Mouse (Mus musculus): ENCODE measurements around the gene Cabcoco1. TPM values are rescaled to one million over a fixed set of nuclear protein-coding genes. Genes with fewer than 3 reads are reported as not detected.
A peak's percentile ranks its signal among the peaks of the same experiment; 100 is the strongest.

The Cabcoco1 gene
- total RNA-seq, 4 experiments from 2014 or later, result 3.1 to 5.6 (median 4.0) TPM

DNA sequence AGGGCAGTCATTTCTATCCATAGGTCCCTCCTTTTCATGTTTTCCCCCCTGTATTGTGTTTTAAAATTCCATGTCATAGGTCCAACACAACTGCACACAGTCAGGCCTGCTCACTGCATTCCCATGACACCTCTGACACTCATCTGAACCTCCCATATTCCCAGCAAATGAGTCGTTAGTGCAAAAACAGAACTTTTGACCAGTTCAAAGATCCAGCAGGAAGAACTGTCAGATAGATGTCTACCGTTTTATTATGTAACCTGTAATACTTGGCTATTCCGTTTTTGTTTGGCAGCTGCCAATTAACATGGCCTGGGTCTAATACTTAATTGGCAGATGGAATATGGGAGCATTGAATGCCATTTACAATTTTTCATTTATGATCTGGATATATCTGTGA is 34.0 kb downstream of the Cabcoco1 start:
- no peak for DNase-seq

DNA sequence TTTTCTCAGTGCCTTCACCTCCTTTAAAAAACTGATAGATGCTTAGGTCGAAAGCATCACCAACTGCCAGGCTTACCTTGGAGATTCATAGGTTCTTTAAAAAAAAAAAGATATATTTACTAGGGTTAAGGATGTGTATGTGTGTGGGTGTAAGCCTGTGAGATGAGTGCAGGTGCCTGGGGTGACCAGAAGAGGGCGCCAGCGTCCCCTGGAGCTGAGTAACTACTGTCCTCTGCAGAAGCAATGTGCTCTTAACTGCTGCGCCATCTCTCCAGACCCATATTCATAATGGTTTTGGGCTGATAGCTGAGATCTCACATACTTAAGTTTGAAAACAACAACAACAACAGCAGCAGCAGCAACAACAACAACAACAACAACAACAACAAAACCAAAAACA is 35.5 kb downstream of the Cabcoco1 start:
- no peak for DNase-seq

DNA sequence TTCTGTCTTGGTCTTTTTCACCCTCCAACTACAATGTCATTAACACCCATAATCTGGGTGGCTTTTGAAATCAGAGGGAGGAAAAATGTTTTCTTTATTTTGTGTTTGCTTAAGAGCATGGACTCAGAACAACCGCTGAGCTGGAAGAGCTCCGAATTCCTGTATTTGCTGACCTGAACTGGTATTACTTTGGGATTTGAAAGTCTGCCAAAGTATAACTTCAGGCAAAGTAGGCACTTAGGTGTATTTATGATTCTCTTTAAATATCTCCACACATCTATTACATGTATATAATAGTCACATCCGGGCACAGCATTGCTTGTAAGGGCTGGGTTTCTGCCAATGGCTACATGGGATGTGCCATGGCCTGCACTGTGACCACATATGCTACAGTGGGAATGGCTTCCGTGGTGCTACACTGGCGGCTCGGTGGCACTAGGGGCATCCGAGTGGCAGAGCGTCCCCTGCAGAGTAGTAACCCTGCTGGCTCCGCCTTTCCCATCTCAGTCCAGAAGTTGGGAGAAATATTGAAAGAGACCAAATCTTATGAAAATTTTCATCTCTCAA is 37.0 kb downstream of the Cabcoco1 start:
- no peak for DNase-seq

DNA sequence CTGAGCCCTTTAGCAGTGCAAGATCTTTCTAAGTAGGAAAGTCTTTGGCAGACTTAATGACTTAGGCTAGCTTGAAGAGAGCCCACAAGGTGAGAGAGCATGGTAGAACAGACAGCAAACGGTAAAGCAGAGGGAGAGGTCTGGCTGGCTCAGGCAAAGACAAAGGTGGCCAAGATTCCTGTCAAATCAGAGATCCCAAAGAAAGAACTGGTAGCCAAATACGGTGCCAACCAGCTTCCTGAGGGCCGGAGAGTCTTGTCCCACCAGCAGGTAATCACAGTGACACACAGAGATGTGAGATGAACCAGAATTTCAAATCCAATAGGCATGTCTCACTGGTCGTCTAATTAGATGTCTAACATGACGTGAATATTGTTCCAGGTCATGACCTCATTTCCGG is 40.6 kb downstream of the Cabcoco1 start:
- DNase-seq, result no peak

DNA sequence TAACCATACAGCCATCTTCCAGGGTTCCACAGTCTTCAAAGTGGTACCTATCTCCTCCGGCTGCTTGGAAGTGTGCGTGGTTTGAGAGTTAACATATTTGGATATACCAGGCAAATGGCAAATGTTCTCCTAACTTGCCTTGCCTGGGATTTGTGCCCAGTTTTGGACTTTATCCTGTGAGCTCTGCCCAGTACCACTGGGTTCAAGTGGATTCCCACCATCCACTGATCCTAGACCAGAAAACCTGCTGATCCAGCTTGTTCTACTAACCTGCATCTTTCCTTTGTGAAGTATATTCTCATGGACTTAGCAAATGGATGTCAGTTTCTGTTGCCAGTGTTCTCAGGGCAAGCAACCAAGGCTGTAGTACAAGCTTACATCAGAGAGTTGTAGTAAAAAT is 46.5 kb downstream of the Cabcoco1 start:
- no peak for DNase-seq

DNA sequence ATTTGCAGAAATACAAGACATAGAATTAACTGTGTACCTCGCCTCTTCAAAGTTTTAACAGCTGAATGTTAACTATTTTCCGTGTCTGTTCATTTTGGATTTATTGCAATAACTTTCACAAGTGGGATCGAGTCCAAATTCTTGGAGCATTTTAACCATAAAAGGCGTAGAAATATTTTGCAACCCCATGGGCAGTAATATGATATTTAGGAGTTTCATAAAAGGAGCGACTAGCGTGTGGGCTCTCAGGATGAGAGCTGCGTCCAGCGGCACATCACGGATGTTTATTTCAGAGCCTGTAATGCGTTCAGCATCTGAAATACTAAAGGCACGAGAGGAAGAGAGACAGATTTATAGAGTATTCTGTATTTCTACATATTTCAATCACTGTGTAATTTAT is 50.1 kb downstream of the Cabcoco1 start:
- no peak for DNase-seq

DNA sequence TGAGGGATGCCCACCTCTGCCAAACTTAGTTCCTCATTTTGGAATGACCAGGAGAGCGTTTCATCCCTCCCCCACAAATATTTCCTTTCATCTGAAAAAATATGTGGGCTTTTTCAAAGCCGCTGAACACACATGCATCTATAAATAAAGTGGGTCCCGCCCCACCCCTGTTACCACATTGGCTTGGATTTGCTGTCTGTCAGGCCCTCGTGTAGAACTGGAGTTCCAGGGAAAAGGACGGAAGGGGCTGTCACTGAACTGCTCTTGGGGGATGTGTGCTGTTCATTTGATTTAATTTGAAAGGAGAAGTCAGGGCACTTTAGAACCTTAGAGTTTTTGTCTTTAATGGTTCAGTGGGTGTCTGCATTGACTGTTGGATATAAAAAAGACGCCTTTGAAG is 50.9 kb downstream of the Cabcoco1 start:
- DNase-seq, result no peak

DNA sequence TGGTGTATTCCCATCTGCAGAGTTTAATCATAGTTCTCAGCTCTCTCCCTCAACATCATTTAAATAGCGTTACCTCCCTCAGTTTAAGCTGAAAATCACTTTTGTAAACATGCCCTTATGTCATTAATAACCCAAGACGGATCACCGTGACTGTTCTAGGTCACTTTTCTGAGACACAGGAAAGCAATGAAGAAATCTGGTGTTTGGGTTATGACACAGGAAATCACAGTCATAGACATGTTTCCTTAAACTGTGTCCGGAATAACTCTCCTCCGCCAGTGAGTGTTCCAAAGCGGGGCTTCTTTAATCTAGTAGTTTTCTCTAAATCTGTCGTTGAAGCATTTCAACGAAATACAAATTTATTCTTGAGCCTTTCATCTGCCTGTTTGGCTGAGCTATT is 68.9 kb downstream of the Cabcoco1 start:
- no peak for DNase-seq

DNA sequence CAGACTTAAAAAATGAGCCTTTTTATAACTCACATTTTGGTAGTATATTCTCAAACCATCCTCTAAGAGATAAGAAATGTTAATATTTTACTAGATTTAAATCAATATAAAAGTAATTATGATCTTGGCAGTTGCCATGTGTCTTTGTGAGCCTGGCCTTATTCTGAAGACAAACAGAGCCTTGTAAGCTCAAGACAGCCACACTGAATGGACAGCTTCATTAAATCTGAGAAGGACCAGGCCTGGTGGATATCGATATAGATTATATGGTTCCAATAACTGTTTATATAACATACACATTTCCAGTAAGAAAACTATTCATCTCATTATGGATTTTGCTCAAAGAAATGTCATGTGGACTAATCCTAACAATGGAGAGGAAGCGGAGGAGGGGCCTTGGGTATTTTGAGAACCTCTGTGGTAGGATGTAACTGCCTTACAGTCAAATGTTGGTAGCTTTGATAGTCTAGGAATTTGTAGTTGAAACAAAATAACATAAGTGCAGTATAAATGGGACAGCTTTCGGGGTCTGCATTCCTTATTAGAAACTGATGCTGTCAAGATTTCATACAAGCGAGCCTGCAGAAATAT is 75.9 kb downstream of the Cabcoco1 start:
- no peak for DNase-seq

DNA sequence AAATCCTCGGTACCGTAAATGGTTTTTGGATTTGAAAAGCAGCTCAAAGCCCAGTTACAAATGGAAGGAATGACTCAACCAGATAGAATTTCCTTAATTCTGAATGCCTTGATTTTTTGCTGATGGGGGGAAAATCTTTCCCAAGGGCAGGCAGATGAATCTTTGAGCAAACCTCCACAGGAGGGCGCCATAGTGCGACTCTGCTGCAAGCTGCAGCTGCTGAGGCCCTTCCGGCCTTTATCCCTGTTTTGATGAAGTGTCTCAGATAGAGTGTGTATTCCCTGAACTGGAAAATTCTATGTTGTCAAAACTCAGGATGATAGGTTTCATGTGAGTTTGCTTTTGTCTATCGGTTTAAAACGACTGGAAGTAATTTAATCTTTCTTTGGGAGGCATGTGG is 76.8 kb downstream of the Cabcoco1 start:
- peak; percentile 61 for DNase-seq

DNA sequence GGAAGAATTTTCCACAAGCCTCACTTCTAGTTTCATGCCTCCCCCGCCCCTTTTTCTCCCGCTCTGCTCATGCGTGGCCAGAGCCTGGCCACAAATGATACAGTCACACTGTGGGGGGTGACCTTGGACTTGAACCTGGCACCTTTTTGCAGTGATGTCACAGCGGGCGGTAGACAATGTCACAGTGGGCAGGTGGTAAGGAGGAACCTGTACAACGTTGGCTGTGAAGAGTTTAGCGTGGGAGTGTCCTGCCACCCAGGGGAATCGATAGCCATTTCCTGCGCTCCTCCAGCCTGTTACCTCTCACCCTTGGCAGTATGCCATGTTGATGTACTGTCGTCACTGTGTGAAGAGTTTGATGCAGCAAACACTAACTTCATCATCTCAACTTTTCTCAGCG is 81.9 kb downstream of the Cabcoco1 start:
- no peak for DNase-seq

DNA sequence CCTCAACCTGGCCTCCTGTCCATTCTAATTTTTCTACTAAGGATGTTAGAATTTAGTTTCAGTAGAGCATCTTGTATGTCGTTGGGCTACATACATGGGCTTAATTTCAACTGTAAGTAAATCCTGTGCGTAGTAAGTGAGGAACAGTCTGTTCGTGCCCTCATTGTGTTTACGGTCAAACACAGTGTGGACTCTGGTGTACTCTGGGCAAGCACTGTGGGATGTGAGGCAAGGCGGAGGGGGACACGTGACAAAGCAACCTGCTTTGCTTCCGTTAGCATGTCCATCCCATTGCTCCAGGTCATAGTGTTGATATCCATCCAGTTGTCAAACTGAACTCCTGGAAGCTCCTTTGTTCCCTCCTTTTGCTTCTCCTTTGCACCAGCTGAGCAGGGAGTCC is 84.7 kb downstream of the Cabcoco1 start:
- DNase-seq, result no peak

DNA sequence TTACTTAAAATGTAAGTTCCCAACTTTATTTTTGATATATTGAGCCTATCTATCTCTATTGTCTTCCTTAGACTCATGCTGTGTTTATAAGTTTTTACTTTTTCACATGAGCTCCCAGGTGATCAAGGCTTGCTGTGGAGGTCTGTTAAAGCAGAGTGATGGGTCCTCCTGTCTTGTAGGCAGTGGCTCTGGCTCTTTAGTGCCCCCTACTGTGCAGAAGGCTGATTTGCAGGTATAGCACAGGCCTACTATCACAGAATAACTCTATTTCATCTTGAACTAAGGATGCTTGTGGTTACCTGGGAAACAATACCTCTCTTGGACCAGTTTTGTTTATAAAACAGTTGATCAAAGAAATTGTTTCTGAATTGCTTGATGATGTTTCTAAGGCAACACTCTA is 87.2 kb downstream of the Cabcoco1 start:
- no peak for DNase-seq

DNA sequence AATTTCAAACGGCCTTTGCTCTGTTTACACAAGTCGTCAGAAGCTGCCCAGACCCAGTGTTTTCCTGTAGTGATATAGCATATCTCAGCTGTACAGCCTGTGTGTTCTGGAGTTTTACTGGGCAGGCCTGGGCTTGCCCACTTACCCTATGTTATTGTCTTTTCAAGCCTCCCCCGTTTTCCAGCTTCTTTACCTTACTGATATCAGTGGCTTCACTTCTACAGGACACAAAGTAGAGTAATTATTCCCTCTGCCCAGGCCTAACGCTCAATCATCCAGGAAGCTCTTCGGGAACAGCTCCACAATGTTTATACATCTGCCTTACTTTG is 94.9 kb downstream of the Cabcoco1 start:
- no peak for DNase-seq

DNA sequence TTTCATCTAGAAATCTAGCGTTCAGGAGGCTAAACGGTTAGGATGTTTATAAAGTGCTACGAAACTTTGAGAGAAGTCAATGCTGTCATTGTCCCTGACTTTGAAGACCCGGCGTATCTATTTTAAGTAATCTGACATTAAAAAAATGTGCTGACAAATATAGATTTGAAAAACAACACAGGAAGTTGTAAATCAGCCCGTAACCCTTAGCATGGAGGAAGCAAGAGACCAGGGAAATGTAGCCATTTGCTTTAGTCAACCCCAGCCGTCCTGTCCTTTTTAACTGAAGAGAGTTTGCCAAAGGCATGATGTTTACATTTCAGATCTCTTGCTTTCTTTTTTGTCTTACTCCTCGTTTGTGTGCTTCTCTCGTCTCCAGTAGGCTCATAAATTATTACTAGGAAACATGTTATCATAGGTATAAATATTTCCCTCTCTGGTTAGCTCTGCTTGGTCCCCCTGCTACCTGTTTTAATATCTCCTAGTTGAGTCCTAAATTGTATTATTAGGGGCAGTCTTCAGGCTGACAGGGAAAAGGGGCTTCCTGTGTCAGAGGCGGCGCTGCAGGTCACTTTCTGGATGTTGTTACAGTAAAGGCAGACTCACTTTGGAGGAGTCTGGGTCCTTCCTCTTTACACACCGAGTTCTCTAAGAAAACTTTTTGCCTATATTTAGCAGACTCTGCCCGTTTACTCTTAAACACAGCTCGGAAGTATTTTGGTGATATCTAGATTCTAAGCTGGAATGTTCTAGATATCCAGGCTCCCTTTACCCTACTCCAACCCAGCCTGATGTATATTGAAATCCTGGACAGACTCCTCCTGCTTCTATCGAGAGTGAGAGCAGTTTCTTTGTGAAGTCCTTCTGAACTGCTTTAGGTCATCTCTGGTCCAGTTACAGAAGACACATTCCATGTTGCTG is 95.6 kb downstream of the Cabcoco1 start:
- no peak for DNase-seq

DNA sequence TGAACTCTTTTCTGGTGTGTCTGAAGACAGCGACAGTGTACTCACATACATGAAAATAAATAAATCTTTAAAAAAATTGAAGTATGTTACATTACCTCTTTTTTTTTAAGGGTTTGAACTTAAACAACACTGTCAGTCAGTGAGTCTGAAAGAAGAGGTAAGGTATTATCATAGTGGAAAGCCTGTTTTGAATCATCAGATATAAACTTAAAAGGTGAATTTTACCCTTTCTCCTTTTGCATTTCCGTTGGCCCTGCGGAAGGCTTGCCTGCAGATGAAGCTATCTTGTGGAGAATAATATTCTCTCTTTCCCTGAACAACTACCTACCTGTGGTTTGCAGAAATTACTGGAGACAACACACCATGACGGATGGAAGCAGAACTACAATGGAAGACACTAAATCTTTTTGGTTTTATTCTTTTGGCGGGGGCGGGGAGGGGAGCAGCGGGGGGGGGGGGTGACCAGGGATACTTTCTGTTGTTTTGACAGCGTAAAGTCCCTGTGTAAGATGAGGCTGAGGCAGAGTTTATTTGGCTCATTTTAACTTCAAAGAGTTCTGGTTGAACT is 96.4 kb downstream of the Cabcoco1 start:
- no peak for DNase-seq

DNA sequence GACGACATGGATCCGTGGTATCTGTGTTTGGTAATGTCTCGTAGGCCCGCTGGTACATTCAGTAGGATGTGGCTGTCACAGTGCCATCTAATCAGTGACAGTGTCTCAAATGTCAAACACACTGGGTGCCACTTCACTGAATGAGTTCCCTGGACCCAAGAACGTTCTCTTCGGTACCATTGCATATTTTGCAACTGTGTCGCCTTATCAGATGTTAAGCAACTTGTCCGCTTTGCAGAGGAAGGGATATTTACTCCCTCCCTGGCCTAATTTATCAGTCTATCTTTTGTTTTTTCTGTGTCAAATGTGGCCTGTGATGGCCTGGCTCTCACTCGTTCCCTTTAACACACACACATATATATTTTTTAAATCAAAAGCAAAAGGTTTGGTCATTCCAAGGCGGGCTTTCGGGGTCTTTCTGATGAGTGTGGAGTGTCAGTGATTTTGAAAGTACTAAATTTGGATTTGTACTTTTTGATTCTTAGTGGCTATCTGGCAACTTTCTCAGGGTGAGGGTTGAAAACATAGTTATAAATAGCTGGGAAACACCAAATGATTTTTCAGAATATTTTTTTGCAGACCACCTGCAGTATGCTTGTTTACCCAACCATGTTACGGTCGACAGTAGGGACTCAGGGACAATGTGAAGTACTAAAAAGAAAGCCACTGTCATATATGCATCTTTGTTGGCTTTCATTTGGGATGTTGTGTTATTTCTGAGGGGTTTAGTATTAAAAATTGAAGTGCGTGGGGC is 97.2 kb downstream of the Cabcoco1 start:
- no peak for DNase-seq

DNA sequence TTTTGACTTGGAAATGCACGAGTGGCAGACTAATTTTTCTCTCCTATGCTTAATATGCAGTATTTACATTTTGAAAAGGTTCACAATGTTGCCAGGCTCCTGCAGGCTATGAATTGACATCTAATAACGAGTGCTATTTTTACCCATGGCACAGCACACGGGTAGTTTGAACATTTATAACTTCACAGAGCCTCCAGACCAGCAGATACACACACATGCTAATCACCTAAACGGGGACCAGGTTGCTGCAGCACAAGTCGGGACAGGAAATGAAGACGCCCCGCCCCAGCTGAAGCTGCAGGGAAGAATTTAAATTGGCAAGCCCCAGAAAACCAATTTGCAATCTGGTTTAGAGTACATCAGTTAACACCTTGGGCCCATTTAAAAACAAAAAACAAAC is 98.6 kb downstream of the Cabcoco1 start:
- no peak for DNase-seq

DNA sequence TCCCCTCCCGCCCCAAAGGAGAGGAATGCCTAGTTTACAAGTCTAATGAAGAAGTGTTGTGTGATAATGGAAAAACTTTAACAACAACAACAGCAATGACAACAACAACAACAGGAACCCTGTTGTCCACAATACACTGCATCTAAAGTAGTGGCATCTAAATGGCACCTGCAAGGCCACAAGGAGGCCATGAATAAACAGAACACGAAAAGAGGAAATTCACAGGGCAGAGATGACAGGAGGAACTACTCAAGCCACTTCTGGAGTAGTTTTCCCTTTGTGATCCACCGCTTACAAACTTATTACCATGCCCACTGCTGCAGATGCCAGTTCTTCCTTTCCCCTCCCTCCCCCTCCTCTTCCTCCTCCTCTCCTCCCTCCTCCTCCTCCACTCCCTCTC is 99.0 kb downstream of the Cabcoco1 start:
- no peak for DNase-seq

DNA sequence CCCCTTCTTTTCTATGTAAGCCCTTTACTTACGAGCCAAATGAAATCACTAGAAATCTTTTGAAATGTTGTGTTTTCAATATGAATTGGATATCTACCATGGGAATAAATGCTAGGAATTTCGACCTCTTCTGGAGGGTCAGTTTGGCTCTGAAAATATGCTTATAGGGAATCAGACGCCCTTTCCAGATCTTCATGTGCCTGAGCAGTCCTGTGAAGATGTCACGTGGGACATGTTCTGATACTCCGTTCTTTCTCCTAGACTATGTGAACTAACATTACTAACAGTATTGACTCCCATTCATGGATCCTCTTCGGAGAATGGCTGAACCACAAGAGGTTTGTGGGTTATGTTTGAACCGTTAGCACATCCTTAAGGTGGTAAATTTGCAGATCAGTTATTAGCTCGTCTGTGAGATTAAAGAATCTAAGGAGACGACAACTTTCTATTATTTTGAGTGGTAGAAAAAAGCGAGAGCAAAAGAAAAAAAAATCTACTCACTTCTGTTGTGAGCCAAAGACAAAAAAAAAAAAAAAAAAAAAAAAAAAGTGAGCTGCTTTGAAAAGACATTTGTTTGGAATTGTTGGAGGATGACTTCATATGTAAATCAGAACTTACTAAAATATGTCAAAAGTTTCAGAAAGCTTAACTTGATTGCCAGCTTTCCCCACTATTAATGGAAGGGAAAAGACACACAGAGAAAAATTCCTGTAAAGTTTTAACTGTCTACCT is 99.6 kb downstream of the Cabcoco1 start:
- DNase-seq, result no peak

DNA sequence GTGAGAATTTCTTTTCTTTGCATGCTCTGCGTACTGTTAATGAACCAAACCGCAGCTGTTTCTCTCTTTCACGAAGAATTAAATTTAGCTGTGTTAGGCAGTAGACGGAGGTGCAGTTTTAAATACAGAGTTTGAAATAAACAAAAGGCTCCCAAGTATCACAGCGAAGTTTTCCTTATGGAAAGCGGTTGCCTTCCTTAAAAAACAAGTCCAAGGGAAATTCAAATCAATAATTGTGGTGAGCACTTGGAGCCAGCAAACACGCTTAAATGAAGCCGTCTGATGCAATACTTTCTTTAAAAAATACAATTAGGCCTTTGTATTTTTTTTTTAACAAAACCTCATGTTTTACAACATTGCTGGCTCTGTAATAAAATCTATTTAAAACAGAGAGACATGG is 101.2 kb downstream of the Cabcoco1 start:
- DNase-seq, result no peak

DNA sequence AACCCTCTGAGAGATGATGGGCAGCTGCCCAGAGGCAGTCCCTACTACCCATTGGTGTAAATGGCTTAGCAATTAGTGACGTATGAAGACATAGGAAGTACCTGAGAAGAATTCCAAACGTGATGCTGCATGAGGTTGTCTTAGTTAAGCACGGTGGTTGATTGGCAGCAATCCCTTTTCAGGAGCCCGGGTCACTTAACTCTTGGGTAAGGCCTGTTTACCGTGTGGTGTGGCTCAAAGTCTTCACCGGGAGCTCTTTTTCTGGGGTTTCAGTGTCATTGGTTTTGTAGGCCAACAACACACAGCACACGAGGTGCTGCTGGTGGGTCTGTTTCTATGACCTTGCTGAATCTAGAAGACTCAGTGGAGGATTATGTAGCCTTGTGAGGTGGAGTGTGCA is 105.9 kb downstream of the Cabcoco1 start:
- DNase-seq, result no peak
